ENCODE assay signal across 9 mouse cellular contexts in genomic region chr4:35372528-35373212, GRCm38 (mm10).
DNase-seq lines count a peak whose midpoint lies in the region; ATAC-seq and TF ChIP-seq lines count a peak whose summit lies in the region.
"Had no signal": no experiment of that assay in that cellular context is flagged by ENCODE, and none has a peak within 500 bp of the region (broad histone marks: within the 10 kb centered on the region; RNA-seq: fewer than 3 reads in every experiment).

No protein-coding gene starts in this region.

- no peak overlapping the region for H3K27ac ChIP-seq in kidney, embryonic 16.5 days (ENCODE audit: low read length)
- no peak overlapping the region for H3K27ac ChIP-seq in limb, embryonic 13.5 days
- H3K27ac ChIP-seq in stomach, postnatal 0 days (replicated peaks) = no peak overlapping the region
- H3K27ac ChIP-seq: embryonic facial prominence, embryonic 12.5 days had no signal

- H3K36me3 ChIP-seq in kidney, embryonic 16.5 days (ENCODE audit: insufficient read depth, low read length) = no peaks in the 10 kb centered on the region
- no peaks in the 10 kb centered on the region for H3K36me3 ChIP-seq in limb, embryonic 13.5 days
- H3K36me3 ChIP-seq in stomach, postnatal 0 days (ENCODE audit: control insufficient read depth, insufficient read depth, low read length) = no peaks in the 10 kb centered on the region
- H3K36me3 ChIP-seq: embryonic facial prominence, embryonic 12.5 days had no signal

- no peaks in the 10 kb centered on the region for H3K4me1 ChIP-seq in kidney, embryonic 16.5 days (ENCODE audit: insufficient read depth, low read length)
- peaks cover 5% of the 10 kb centered on the region; the same call in 1 of the 2 replicates for H3K4me1 ChIP-seq in limb, embryonic 13.5 days
- H3K4me1 ChIP-seq in stomach, postnatal 0 days (replicated peaks; ENCODE audit: control insufficient read depth, insufficient read depth) = no peaks in the 10 kb centered on the region
- H3K4me1 ChIP-seq: embryonic facial prominence, embryonic 12.5 days had no signal

- peak; percentile 68 for DNase-seq in 416B (ENCODE audit: low read depth)
- DNase-seq in adrenal gland, adult 8-10 months = peak; percentile 31
- peak; percentile 71 for DNase-seq in embryo, embryonic 11.5 days (ENCODE audit: low read depth, low spot score)
- DNase-seq in heart, adult 8-10 months (ENCODE audit: low spot score) = peak; percentile 26
- DNase-seq in neural tube, embryonic 10.5 days (ENCODE audit: extremely low spot score, low spot score) = peak; percentile 87
- DNase-seq in stomach, postnatal 0 days (ENCODE audit: low spot score) = peak; percentile 81

- no peak overlapping the region for H3K4me3 ChIP-seq in kidney, embryonic 16.5 days (ENCODE audit: low read length)
- H3K4me3 ChIP-seq in limb, embryonic 13.5 days = no peak overlapping the region
- H3K4me3 ChIP-seq in stomach, postnatal 0 days (ENCODE audit: low read depth, low read length) = no peak overlapping the region
- H3K4me3 ChIP-seq: embryonic facial prominence, embryonic 12.5 days had no signal

- peak; percentile 99 for TF ChIP-seq CTCF in stomach, postnatal 0 days (IDR thresholded peaks at IDR 0.05; ENCODE audit: low read depth)

- H3K27me3 ChIP-seq in kidney, embryonic 16.5 days (ENCODE audit: insufficient read depth, low read length) = no peaks in the 10 kb centered on the region
- no peaks in the 10 kb centered on the region for H3K27me3 ChIP-seq in limb, embryonic 13.5 days
- H3K27me3 ChIP-seq in stomach, postnatal 0 days (ENCODE audit: control insufficient read depth, insufficient read depth, low read length) = no peaks in the 10 kb centered on the region

- peaks cover 6% of the 10 kb centered on the region; the same call in 1 of the 2 replicates for H3K9me3 ChIP-seq in kidney, embryonic 16.5 days (ENCODE audit: low read length)
- peaks cover 6% of the 10 kb centered on the region for H3K9me3 ChIP-seq in limb, embryonic 13.5 days
- no peaks in the 10 kb centered on the region for H3K9me3 ChIP-seq in stomach, postnatal 0 days (ENCODE audit: control insufficient read depth, low read length)

- H3K4me2 ChIP-seq in kidney, embryonic 16.5 days (replicated peaks; ENCODE audit: low read depth, low read length) = no peak overlapping the region
- H3K4me2 ChIP-seq in limb, embryonic 13.5 days (replicated peaks) = peak overlapping the region; percentile 31; the same call in 1 of the 2 replicates
- H3K4me2 ChIP-seq in stomach, postnatal 0 days (replicated peaks; ENCODE audit: low read depth) = no peak overlapping the region
- H3K4me2 ChIP-seq: embryonic facial prominence, embryonic 12.5 days had no signal

- ATAC-seq in kidney, embryonic 16.5 days (ENCODE audit: low FRiP score, low TSS enrichment) = peak; percentile 91
- ATAC-seq in limb, embryonic 13.5 days (ENCODE audit: low FRiP score, low read depth) = peak; percentile 88
- peak; percentile 67 for ATAC-seq in stomach, postnatal 0 days (ENCODE audit: low FRiP score, low TSS enrichment)

- H3K9ac ChIP-seq in kidney, embryonic 16.5 days (replicated peaks; ENCODE audit: low read length) = no peak overlapping the region
- H3K9ac ChIP-seq in limb, embryonic 13.5 days = no peak overlapping the region
- H3K9ac ChIP-seq in stomach, postnatal 0 days (ENCODE audit: low read length) = no peak overlapping the region
- H3K9ac ChIP-seq: embryonic facial prominence, embryonic 12.5 days had no signal

- WGBS in kidney, embryonic 16.5 days = 30% methylated on average over 8 of the region's 8 CpGs
- 25% methylated on average over 8 of the region's 8 CpGs for WGBS in limb, embryonic 13.5 days
- 22% methylated on average over 8 of the region's 8 CpGs for WGBS in stomach, postnatal 0 days

- TF ChIP-seq EP300 in stomach, postnatal 0 days (optimal IDR thresholded peaks at IDR 0.05) = no peak

Comparison
In these comparisons a context has a peak if more than half of its experiments do, and no peak if none do; other contexts are left out.
1. DNase-seq: peak in every context shown above with its lines; median percentile 87 in neural tube, embryonic 10.5 days; 81 in stomach, postnatal 0 days; 71 in embryo, embryonic 11.5 days; 68 in 416B; 31 in adrenal gland, adult 8-10 months; 26 in heart, adult 8-10 months.